Mouse (Mus musculus) forebrain, postnatal 0 days (tissue): ENCODE measurements around the gene Sfxn5. TPM values are rescaled to one million over a fixed set of nuclear protein-coding genes. Genes with fewer than 3 reads are reported as not detected.

Experiments
- ATAC-seq: fragments of 200-750 bp; cut with Nextera tagmentation; 2 replicates; pipeline ENCODE4 v1.8.0; 2017; ENCODE audit warnings: mild to moderate bottlenecking, moderate library complexity
- DNase-seq: peaks from one replicate; pipeline ENCODE4 v3.0.0-alpha.2; 2015
- H3K27ac ChIP-seq: fragments of 300-500 bp; sonication (generic); 2 replicates; pipeline ENCODE4 v1.5.1; 2014; ENCODE audit warnings: low read depth, mild to moderate bottlenecking, antibody characterized with exemption, low read length, moderate library complexity, mixed read lengths
- H3K27me3 ChIP-seq: fragments of 300-500 bp; sonication (generic); 2 replicates; pipeline ENCODE4 v1.6.1; 2014; ENCODE audit warnings: mild to moderate bottlenecking, low read length, mixed read lengths; ENCODE audit not compliant: insufficient read depth
- H3K36me3 ChIP-seq: fragments of 300-500 bp; sonication (generic); 2 replicates; pipeline ENCODE4 v1.6.1; 2014; ENCODE audit warnings: mild to moderate bottlenecking, moderate library complexity; ENCODE audit not compliant: insufficient read depth
- H3K4me1 ChIP-seq: fragments of 300-500 bp; sonication (generic); 2 replicates; pipeline ENCODE4 v1.6.1; 2014; ENCODE audit warnings: antibody characterized with exemption; ENCODE audit not compliant: insufficient read depth
- H3K4me2 ChIP-seq: fragments of 300-500 bp; sonication (generic); 2 replicates; pipeline ENCODE4 v1.6.1; 2014; ENCODE audit warnings: low read depth, mild to moderate bottlenecking, moderate library complexity
- H3K4me3 ChIP-seq: fragments of 300-500 bp; sonication (generic); 2 replicates; pipeline ENCODE4 v1.5.1; 2014; ENCODE audit warnings: low read depth, low read length, mixed read lengths
- H3K9ac ChIP-seq: fragments of 300-500 bp; sonication (generic); 2 replicates; pipeline ENCODE4 v1.6.1; 2014; ENCODE audit warnings: mild to moderate bottlenecking
- H3K9me3 ChIP-seq: fragments of 300-500 bp; sonication (generic); 2 replicates; pipeline ENCODE4 v1.6.1; 2016; ENCODE audit warnings: low read length
- CTCF ChIP-seq: sonication (generic); IDR thresholded peaks from 2 replicates; pipeline ENCODE4 v1.5.1; 2016; ENCODE audit warnings: antibody characterized with exemption, control low read depth, low read depth
- whole genome bisulfite sequencing: fragments of 180-500 bp; shearing (Covaris S2); extraction: QIAGEN DNeasy Blood & Tissue Kit; methylation state at CpG from one replicate; pipeline ENCODE4 v1.1.7; 2014; 5-methylcytosine and 5-hydroxymethylcytosine counted together
- polyA plus RNA-seq: library from polyadenylated mRNA; unstranded; fragments of >200 nt; fragmentation: Nextera tagmentation; extraction: Ambion mirVana; gene quantifications from 2 replicates; pipeline ENCODE4 v1.2.1, GENCODE M21; 2015
- total RNA-seq: library from RNA; depleted of rRNA; stranded (reverse); fragments of >200 nt; gene quantifications from 2 replicates; pipeline ENCODE4 v1.2.3, GENCODE M21; 2014; rRNA removed

Gene Sfxn5
- total RNA-seq, result 49.9 and 55.6 TPM in 2 replicates
- 39.1 and 49.1 TPM in 2 replicates for polyA plus RNA-seq

DNA sequence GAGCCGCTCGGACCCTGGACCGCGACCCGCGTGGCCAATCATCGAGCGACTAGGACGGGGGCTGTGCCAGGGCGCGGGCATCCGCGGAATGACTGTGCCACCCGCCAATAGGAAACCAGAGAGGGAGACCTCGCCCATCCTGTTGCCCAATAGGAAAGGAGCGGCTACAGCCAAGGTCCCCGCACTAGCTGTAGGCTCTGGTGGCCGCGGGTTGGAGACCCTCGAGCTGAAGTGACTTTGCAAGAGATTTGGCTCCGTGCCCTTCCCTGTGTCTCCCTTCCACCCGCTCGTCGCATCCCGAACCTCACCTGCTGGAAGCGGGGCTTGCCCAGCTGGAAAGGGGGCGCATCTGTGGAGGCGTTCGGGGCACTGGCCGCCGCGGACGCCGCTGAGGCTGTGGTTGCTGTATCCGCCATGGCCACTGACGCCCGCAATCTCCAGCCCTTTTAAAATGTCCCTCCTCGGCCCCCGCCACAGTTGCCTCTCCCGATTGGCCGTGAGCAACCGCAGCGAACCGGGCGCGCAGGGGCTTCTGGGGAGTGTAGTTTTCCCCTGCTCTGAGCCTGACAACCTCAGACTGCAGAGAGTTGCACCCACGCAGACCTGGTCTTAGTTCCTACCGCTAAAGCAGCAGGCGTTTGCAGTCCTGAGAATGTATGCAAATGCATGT lies at the start of gene Sfxn5:
Gene Sfxn5 (minus strand): TSS at position 423 of the 670 bp plus-strand sequence.
- Histone ChIP-seq H3K27ac (peak within 1 kb of the TSS; percentile 91), H3K27me3 (no peaks in the 10 kb centered on the region), H3K4me3 (peak within 1 kb of the TSS; percentile 95), H3K36me3 (peaks cover 23% of the 10 kb centered on the region), H3K4me1 (0 out of 2 replicates have a peak, but pooled peaks cover 3% of the 10 kb centered on the region), H3K9ac (peak within 1 kb of the TSS; percentile 96), H3K9me3 (no peaks in the 10 kb centered on the region), H3K4me2 (peak within 1 kb of the TSS; percentile 100)
- 2% methylated on average over 49 of the region's 49 CpGs for WGBS
- ATAC-seq (peak; percentile 97), DNase-seq (peak; percentile 96)
- no peak for TF ChIP-seq CTCF

DNA sequence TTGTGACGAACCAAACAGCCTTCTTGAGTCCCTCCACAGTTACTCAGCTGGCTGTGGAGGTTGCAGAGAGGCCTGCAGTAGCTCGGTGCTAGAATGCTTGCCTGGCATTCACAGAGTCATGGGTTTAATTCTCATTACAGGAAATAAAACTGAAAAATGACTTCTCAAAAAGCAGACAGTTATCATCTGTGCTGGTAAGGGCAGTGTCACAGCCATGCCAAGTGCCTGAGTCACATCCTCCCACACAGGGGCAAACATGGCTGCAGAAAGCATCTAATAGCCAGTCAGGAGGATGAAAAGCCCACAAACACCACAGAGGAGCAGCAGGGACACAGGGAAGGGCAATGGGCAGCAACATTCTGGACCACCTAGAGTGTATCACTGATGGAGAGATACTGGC lies 49.6 kb upstream of the Sfxn5 start:
- no peak overlapping the region for H3K4me3 ChIP-seq
- no peak for ATAC-seq
- no peak for DNase-seq
- 79% methylated on average over 2 of the region's 2 CpGs for WGBS
- no peak overlapping the region for H3K9ac ChIP-seq
- no peak for TF ChIP-seq CTCF
- H3K4me2 ChIP-seq, result no peak overlapping the region
- no peak overlapping the region for H3K27ac ChIP-seq
- H3K9me3 ChIP-seq, result no peaks in the 10 kb centered on the region
- H3K4me1 ChIP-seq, result no peaks in the 10 kb centered on the region
- no peaks in the 10 kb centered on the region for H3K27me3 ChIP-seq
- H3K36me3 ChIP-seq, result no peaks in the 10 kb centered on the region

DNA sequence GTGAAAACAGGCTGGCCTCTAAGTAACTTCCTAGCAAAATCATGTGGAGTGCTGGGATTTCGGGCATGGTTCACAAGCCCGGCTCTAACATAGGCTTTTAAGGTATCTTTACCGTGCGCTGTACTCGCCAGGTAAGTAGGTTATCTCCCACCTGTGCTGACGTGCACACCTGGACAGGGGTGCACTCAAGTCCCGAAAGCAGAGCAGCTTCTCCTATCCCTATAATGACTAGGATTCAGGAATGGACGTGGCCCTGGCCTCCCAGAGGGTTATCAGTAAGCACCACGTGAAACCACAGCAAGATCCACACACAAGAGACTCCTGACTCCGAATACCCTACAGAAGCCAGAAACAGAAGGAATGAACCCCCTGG lies 48.4 kb upstream of the Sfxn5 start:
- Histone ChIP-seq H3K4me3 (no peak overlapping the region), H3K9ac (no peak overlapping the region), H3K27ac (no peak overlapping the region), H3K4me1 (no peaks in the 10 kb centered on the region), H3K4me2 (no peak overlapping the region), H3K27me3 (no peaks in the 10 kb centered on the region), H3K9me3 (no peaks in the 10 kb centered on the region), H3K36me3 (no peaks in the 10 kb centered on the region)
- DNase-seq (no peak), ATAC-seq (no peak)
- TF ChIP-seq CTCF, result no peak
- WGBS, result 87% methylated on average over 10 of the region's 10 CpGs

DNA sequence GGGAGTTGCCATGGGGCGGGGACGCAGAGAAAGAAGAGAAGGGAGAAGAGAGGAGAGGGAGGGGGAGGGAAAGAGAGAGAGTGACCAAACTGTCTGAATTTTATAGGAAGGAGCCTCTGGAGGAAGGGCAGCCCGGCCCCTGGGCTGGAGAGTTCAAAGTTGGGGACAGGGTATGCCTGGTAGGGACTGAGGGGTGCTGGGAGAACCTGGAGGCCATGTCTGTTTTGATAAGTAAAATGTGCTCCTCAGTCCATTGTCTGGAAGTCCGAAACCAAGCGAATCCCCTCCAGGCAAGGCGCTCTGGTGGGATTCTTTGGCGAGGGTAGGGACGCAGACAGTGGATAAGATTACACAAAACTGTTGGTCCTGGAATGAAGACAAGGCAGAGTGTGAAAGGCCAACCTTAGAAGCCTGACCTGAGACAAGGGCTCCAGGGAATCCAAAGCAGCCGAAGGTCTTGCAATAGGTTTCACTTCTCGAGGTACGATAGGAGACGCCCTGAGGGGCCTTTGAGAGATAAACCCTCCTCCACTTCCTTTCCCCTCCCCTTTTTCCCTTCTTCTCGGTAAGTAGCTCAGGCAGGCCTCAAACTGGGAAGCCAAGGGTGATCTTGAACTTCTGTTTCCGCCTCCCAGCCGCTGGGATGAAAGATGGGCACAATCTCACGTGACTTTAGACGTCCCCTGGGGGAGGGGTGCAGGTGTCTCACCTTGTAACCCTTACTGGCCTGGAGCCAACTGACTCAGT lies 47.9 kb upstream of the Sfxn5 start:
- no peak overlapping the region for H3K4me2 ChIP-seq
- no peaks in the 10 kb centered on the region for H3K27me3 ChIP-seq
- no peaks in the 10 kb centered on the region for H3K36me3 ChIP-seq
- no peak overlapping the region for H3K4me3 ChIP-seq
- TF ChIP-seq CTCF, result no peak
- DNase-seq (no peak), ATAC-seq (peak; percentile 16; the same call in 1 of the 2 replicates)
- 24% methylated on average over 17 of the region's 17 CpGs for WGBS
- no peak overlapping the region for H3K9ac ChIP-seq
- no peak overlapping the region for H3K27ac ChIP-seq
- H3K9me3 ChIP-seq, result no peaks in the 10 kb centered on the region
- H3K4me1 ChIP-seq, result no peaks in the 10 kb centered on the region

DNA sequence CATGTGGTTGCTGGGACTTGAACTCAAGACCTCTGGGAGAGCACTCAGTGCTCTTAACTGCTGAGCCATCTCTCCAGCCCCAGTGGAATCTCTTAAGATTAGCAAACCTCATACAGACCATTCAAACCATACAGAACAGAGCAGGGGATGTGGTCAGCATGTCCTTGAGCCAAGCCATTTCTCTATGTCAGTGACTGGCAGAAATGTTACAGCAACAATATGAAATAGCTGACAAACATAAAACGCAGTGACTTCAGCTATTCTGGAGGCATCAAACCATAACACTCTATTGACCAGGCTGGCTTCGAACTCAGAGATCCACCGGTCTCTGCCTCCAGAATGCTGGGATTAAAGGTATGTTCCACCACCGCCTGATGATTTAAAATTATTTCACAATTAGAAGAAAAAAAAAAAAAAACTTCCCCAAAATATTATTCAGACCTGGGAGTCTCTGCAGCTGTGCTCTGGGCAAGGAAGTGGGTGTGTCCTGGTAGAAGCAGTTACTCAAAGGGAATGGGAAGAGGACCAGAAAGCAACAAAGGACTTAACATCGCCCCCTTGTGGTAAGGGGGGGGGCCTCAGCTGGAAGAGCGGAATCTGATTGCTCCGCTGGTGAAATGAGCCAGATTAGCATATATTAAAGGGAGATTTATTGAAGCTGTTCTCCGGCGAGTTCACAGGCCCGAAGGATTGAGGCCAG lies 47.1 kb upstream of the Sfxn5 start:
- Histone ChIP-seq H3K4me2 (no peak overlapping the region), H3K27me3 (no peaks in the 10 kb centered on the region), H3K4me3 (no peak overlapping the region), H3K4me1 (no peaks in the 10 kb centered on the region), H3K9ac (no peak overlapping the region), H3K9me3 (no peaks in the 10 kb centered on the region), H3K36me3 (no peaks in the 10 kb centered on the region), H3K27ac (no peak overlapping the region)
- ATAC-seq (peak; percentile 85), DNase-seq (peak; percentile 82)
- TF ChIP-seq CTCF, result peak; percentile 79
- 26% methylated on average over 10 of the region's 10 CpGs for WGBS

DNA sequence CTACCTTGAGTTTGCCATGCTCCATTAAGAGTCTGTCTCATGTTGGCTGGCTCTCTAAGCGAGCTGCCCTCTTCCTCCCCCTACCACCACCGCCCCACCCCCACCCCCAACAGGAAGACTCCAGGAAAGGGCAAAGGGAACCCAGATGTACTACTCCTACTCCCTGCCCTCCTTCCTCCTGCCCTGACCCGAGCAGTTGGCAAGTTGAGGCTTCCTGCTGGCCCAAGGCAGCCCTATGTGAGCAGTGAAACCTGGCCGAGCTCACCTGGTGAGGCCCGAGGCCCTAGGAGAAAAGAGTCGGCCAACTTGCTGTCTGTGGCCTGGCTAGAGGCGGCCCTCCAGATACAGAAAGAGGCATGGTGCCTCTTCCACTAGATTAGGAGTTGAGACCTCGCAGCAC lies 45.4 kb upstream of the Sfxn5 start:
- Histone ChIP-seq H3K9ac (no peak overlapping the region), H3K27me3 (no peaks in the 10 kb centered on the region), H3K4me1 (0 out of 2 replicates have a peak, but pooled peaks cover 2% of the 10 kb centered on the region), H3K4me3 (no peak overlapping the region), H3K9me3 (no peaks in the 10 kb centered on the region), H3K36me3 (no peaks in the 10 kb centered on the region), H3K4me2 (no peak overlapping the region), H3K27ac (no peak overlapping the region)
- WGBS, result 64% methylated on average over 8 of the region's 8 CpGs
- DNase-seq (no peak), ATAC-seq (no peak)
- no peak for TF ChIP-seq CTCF
